Mouse (Mus musculus): ENCODE measurements around the gene Adamtsl2.

- no peak for TF ChIP-seq CTCF (IDR thresholded peaks at IDR 0.05; ENCODE audit: extremely low read depth, insufficient read length, insufficient replicate concordance, low read depth, low read length)
- TF ChIP-seq POLR2A (IDR thresholded peaks at IDR 0.05; ENCODE audit: low read depth, low read length), result no peak
Observed at GRCm38 (mm10) chr2:27097776-27098175, 18.6 kb downstream of the Adamtsl2 start.

Measured in small intestine, adult 2 months (tissue).